Mouse (Mus musculus) layer of hippocampus, postnatal 14 days (tissue): Measurements from ENCODE around the gene Moxd1. TPM values are rescaled to one million over a fixed set of nuclear protein-coding genes. Genes with fewer than 3 reads are reported as not detected.
"Not testable (repeated sequence)": the region's sequence is repeated elsewhere in the genome, so short reads cannot be mapped to it uniquely, and the experiment has no call there.

ENCODE experiments used
- DNase-seq, 2 experiments: peaks; one replicate each; pipeline ENCODE4 v3.0.0; 2021 to 2022; ENCODE audit warnings: low spot score in 2 of 2, mixed read lengths in 1 of 2
- total RNA-seq, 2 experiments: library from RNA; stranded (reverse); gene quantifications; 2 replicates each; pipeline ENCODE4 v1.2.3; 2021

Moxd1 gene
- total RNA-seq, 2 experiments from 2014 or later: 5.4 to 5.8 TPM

GRCm38 (mm10) chr10:24267520-24267919, 44.2 kb downstream of the Moxd1 start:
- no peak for DNase-seq

DNA sequence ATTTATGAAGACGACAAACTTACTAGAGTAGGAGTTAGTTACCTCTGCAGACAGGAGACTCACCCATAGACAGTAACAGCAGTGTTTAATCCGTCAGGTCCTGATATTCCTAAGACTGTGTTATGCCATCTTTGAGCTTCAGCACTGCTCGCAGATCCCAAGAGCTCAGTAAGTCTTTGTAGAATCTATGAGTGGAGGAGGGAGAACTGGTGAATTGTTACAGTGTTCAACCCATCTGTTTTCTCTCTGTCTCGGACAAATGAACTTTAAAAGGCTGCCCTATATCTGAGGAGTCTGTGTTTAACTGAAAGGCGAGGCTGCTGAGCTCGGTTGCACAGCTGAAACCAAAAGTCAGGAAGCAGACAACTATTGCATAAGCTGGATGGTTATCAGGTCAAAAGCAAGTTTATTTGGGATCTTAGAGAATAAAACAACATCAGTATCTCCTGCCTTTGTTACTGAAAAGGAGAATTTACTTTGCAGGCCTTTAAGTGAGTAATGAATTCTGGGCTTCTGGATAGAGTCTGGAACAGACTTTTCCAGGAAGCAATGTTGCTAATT, 47.8 kb downstream of the Moxd1 start:
- no peak for DNase-seq

GRCm38 (mm10) chr10:24276211-24276610, 52.9 kb downstream of the Moxd1 start:
- DNase-seq: no peak

GRCm38 (mm10) chr10:24282650-24283049, 59.3 kb downstream of the Moxd1 start:
- no peak for DNase-seq

DNA sequence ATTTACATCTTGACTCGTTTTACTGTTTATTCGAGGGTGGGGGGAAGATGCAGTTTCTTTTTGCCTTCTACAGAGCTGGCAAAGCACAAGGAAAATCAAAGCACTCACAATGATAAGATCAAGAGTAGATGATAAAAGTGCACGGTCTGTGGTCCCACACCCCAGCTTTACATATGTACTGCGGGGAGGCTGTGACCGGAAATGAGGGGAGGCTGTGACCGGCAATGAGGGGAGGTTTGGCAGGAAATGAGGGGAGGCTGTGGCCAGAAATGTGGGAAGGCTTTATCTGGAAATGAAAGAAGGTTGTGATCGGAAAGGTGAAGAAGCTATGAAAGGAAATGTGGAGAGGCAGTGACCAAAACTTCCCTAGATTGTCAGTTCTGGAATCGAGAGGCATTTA, 68.3 kb downstream of the Moxd1 start:
- DNase-seq: no peak

GRCm38 (mm10) chr10:24292671-24293070, 69.4 kb downstream of the Moxd1 start:
- DNase-seq: no peak

GRCm38 (mm10) chr10:24296608-24297007, 73.3 kb downstream of the Moxd1 start:
- DNase-seq: no peak

- peak; percentile 21 to 59 for DNase-seq
These were observed 74.5 kb downstream of the Moxd1 start for GRCm38 (mm10) chr10:24297792-24298191.

DNA sequence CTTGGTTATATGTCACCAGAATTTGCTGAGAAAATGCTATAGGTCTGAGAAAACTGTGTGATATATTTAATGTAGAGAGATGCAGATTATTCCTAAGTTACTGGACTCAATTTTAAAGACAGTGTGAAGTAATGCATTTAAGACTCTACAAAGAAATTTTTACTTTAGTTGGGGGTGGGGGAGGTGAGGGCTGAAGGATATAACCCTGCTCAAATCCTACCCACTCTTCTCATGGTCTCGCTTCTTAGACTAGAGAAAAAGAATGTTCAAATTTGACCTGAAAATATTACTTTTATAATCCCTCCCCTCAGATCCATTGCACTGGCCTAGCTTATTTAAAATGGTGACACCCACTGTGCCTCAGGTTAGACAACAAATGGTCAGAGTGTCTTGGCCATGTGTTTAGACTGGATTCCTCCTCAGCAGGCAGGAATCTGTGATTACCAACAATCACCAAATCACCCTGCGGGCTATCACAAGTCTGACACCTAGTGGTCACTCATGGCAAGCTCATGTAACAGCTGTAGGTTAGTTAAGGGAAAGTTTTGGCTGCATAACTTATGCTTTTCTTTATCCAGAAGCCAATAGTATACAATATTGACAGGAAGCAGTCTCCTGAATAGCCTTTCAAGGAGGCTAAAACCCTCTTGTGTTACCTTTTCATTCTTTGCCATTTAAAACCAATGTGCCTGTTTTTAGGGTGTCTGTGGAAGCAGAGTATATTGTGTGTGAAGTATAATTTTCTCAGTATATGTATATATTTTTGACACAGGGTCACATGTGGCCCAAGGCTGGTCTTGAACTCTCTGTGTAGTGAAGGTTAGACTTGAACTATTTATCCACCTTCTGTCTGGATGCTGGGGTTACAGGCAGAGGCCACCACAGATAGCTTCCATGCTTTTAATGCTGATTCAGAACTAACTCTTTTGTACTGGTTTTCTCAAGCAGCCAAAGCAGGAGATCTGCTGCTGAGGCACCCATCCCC, 75.2 kb downstream of the Moxd1 start:
- DNase-seq: peak; percentile 46 to 66

GRCm38 (mm10) chr10:24312191-24312611, 88.9 kb downstream of the Moxd1 start:
- peak; percentile 59 to 87 for DNase-seq

- DNase-seq: peak; percentile 44 to 67
These were observed 94.0 kb downstream of the Moxd1 start for GRCm38 (mm10) chr10:24317126-24317836.

DNA sequence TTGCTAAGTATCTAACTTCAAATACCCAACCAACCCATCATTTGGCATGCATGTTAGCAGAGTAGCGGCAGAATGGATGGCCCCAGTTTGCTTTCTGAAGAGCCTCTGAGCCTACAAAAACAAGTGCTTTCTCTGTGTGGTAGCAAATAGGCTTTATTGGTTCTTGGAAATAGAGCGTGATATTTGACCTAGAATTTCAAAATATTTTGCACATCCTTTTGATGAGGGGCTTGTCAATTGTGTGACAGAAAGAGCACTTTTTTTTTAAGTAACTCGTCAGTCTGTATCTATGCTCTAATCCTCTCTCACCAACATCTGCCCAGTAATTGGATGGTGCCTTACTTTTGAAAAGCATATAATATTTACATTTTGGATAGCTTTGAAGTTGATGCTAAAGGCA, 97.0 kb downstream of the Moxd1 start:
- DNase-seq: no peak

DNA sequence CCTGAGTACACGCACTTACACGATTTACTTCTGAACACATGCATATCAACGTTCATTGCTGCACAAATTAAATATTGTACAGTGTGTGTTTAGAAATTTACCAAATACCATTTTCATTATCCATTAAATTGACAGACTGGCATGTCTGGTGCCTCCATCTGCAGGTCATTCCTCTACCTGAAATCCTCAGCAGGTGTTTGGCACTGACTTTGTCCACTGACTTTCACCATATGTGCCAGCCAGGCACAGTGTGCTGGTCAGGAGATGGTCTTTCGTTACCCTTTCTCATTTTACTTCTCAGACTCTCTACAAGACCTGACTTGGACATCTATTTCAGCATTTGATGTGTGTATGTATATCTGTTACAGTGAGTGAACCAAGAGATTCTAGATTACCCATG, 99.7 kb downstream of the Moxd1 start:
- no peak for DNase-seq

GRCm38 (mm10) chr10:24327265-24327664, 103.9 kb downstream of the Moxd1 start:
- not testable (repeated sequence) for DNase-seq

DNA sequence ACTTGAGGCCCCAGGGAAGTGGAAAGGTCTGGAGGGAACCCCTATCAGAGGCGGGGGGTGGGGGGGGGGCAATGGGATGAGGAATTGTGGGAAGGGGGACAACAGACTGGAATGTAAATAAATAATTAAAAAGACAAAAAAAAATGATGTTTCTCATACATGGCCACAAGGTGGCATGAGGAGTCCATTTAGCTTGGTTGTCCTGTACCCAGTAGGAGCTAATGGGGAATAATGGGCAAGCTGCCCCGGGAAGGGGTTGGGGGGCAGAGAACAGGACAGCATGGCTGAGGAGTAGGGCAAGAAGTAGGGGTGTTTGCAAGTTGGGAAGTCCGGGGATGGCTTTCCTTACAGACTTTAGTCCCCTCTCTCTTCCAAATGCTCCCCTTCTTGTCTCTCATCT, 109.5 kb downstream of the Moxd1 start:
- DNase-seq: no peak

GRCm38 (mm10) chr10:24339593-24340143, 116.4 kb downstream of the Moxd1 start:
- DNase-seq: no peak

- no peak for DNase-seq
These were observed 117.4 kb downstream of the Moxd1 start for GRCm38 (mm10) chr10:24340551-24341213.

DNA sequence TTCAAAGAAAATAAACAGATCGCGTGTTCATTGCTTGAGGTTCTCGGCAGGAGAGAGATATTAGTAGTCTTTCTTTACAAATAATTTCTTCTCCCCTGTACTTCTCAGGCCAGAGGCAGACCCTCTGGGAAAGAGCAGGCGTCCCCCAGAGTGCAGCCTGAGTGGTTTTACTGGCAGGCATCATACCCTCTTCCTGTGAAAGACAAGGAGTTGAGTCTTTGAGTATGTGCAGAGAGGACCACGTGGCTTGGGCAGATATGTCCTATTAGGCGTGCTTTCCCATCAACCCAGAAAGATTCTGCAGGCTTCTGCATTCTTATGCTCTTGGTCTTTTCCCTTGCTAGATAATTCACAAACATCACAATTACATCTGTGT, 117.9 kb downstream of the Moxd1 start:
- no peak for DNase-seq

GRCm38 (mm10) chr10:24343068-24343467, 119.8 kb downstream of the Moxd1 start:
- no peak for DNase-seq
